8 mouse cellular contexts compared by ENCODE assay signal in genomic region chr15:85710179-85710578, GRCm38 (mm10). TPM values are rescaled to one million over a fixed set of nuclear protein-coding genes. Genes with fewer than 3 reads are reported as not detected.
DNase-seq lines count a peak whose midpoint lies in the region; ATAC-seq and TF ChIP-seq lines count a peak whose summit lies in the region.

No protein-coding gene starts in this region.

- intact Hi-C loops in heart, postnatal 14 days (cut with DNase I), result loop anchor here (1.0 to 10.0 kb wide), 3 partner anchors 97 to 443 kb away; no protein-coding TSS in a partner anchor

- no peak overlapping the region for H3K27ac ChIP-seq in MEL (ENCODE audit: control insufficient read depth, low read depth, low read length)
- no peak overlapping the region for H3K27ac ChIP-seq in forebrain, embryonic 10.5 days
- H3K27ac ChIP-seq in lung, postnatal 0 days (ENCODE audit: low read length), result no peak overlapping the region

- no peaks in the 10 kb centered on the region for H3K9me3 ChIP-seq in MEL (replicated peaks; ENCODE audit: insufficient read depth, low read length)
- no peaks in the 10 kb centered on the region for H3K9me3 ChIP-seq in forebrain, embryonic 10.5 days
- no peaks in the 10 kb centered on the region for H3K9me3 ChIP-seq in lung, postnatal 0 days (ENCODE audit: low read length)

- no peaks in the 10 kb centered on the region for H3K4me1 ChIP-seq in MEL (ENCODE audit: control insufficient read depth in 1 of 2, insufficient read depth in 2 of 2, low read length in 2 of 2)
- H3K4me1 ChIP-seq in forebrain, embryonic 10.5 days, result 0 out of 2 replicates have a peak, but pooled peaks cover 2% of the 10 kb centered on the region
- H3K4me1 ChIP-seq in lung, postnatal 0 days (ENCODE audit: insufficient read depth, low read depth, low read length), result no peaks in the 10 kb centered on the region

- no peak overlapping the region for H3K4me3 ChIP-seq in MEL (ENCODE audit: control insufficient read depth in 1 of 2, insufficient read depth in 1 of 2, low read depth in 2 of 2, low read length in 2 of 2)
- no peak overlapping the region for H3K4me3 ChIP-seq in forebrain, embryonic 10.5 days
- H3K4me3 ChIP-seq in lung, postnatal 0 days (ENCODE audit: low read depth, low read length), result no peak overlapping the region

- DNase-seq in MEL (ENCODE audit: low read depth, low spot score), result peak; percentile 73
- DNase-seq in brain, embryonic 18.5 days (ENCODE audit: low read depth, low spot score), result peak; percentile 26
- DNase-seq in forebrain, embryonic 10.5 days (ENCODE audit: extremely low spot score, low spot score), result peak; percentile 68
- DNase-seq in heart, postnatal 14 days, result peak; percentile 87 to 90
- DNase-seq in kidney, postnatal 4 days, result peak; percentile 88 to 92
- DNase-seq in lung, postnatal 0 days (ENCODE audit: low spot score), result peak; percentile 85
- peak; percentile 82 for DNase-seq in retina, embryonic 14.5 days (ENCODE audit: low spot score)
- peak; percentile 81 for DNase-seq in thymus, postnatal 14 days

- peak; percentile 83 for TF ChIP-seq RAD21 in MEL (IDR thresholded peaks at IDR 0.05; ENCODE audit: low read depth, low read length)

- TF ChIP-seq EP300 in MEL (IDR thresholded peaks at IDR 0.05; ENCODE audit: low read depth in 1 of 2, low read length in 2 of 2), result no peak
- TF ChIP-seq EP300 in lung, postnatal 0 days (IDR thresholded peaks at IDR 0.05), result no peak

- H3K4me2 ChIP-seq in lung, postnatal 0 days (replicated peaks; ENCODE audit: low read depth, low read length), result no peak overlapping the region

- TF ChIP-seq POLR2A in MEL (IDR thresholded peaks at IDR 0.05; ENCODE audit: control insufficient read depth in 1 of 2, insufficient read depth in 1 of 2, low read depth in 1 of 2, low read length in 2 of 2, poor library complexity in 1 of 2), result no peak

- ATAC-seq in lung, postnatal 0 days, result peak; percentile 54

- H3K36me3 ChIP-seq in MEL (ENCODE audit: control insufficient read depth in 1 of 2, insufficient read depth in 2 of 2, low read length in 2 of 2), result no peaks in the 10 kb centered on the region
- no peaks in the 10 kb centered on the region for H3K36me3 ChIP-seq in forebrain, embryonic 10.5 days (replicated peaks)
- H3K36me3 ChIP-seq in lung, postnatal 0 days (ENCODE audit: insufficient read depth, low read length), result no peaks in the 10 kb centered on the region

- no peaks in the 10 kb centered on the region for H3K79me2 ChIP-seq in MEL (ENCODE audit: control insufficient read depth, insufficient read depth, low read length, poor library complexity)

- WGBS in forebrain, embryonic 10.5 days, result 2% methylated on average over 8 of the region's 8 CpGs
- WGBS in lung, postnatal 0 days, result 10% methylated on average over 2 of the region's 8 CpGs

- H3K27me3 ChIP-seq in MEL (ENCODE audit: control insufficient read depth in 1 of 2, insufficient read depth in 2 of 2, low read length in 2 of 2), result no peaks in the 10 kb centered on the region
- H3K27me3 ChIP-seq in forebrain, embryonic 10.5 days (ENCODE audit: poor library complexity, severe bottlenecking), result peaks cover 51% of the 10 kb centered on the region
- H3K27me3 ChIP-seq in lung, postnatal 0 days (replicated peaks; ENCODE audit: insufficient read depth, low read length), result no peaks in the 10 kb centered on the region

- H3K9ac ChIP-seq in MEL (ENCODE audit: control insufficient read depth, low read depth, low read length, poor library complexity, severe bottlenecking), result no peak overlapping the region
- no peak overlapping the region for H3K9ac ChIP-seq in lung, postnatal 0 days (replicated peaks; ENCODE audit: low read depth)

- TF ChIP-seq CTCF in MEL (IDR thresholded peaks at IDR 0.05 in 2 of 3, conservative IDR thresholded peaks at IDR 0.05 in 1 of 3; ENCODE audit: control insufficient read depth in 1 of 3, insufficient read depth in 1 of 3, low read depth in 2 of 3, low read length in 3 of 3, poor library complexity in 1 of 3, severe bottlenecking in 1 of 3), result peak; percentile 52 to 98 (median 86); a peak in 5 of 6 replicates
- peak; percentile 90 for TF ChIP-seq CTCF in lung, postnatal 0 days (IDR thresholded peaks at IDR 0.05)

TF ChIP-seq in MEL, 35 proteins besides CTCF, POLR2A, EP300 and RAD21:
- no peak for TF ChIP-seq CHD2 (IDR thresholded peaks at IDR 0.05; ENCODE audit: low read length)
- no peak for TF ChIP-seq MAFK (IDR thresholded peaks at IDR 0.05; ENCODE audit: borderline replicate concordance, low read depth, low read length)
- no peak for TF ChIP-seq E2F4 (IDR thresholded peaks at IDR 0.05; ENCODE audit: borderline replicate concordance, low read depth, low read length)
- peak; percentile 93 for TF ChIP-seq ZC3H11A (IDR thresholded peaks at IDR 0.05; ENCODE audit: low read depth, low read length)
- peak; percentile 91 for TF ChIP-seq SMC3 (IDR thresholded peaks at IDR 0.05; ENCODE audit: low read depth, low read length)
- no peak for TF ChIP-seq NRF1 (IDR thresholded peaks at IDR 0.05; ENCODE audit: insufficient read depth, low read depth, low read length, poor library complexity, severe bottlenecking)
- no peak for TF ChIP-seq MYC (IDR thresholded peaks at IDR 0.05; ENCODE audit: low read depth, low read length)
- peak; percentile 77; the same call in 1 of the 2 replicates for TF ChIP-seq MAZ (IDR thresholded peaks at IDR 0.05; ENCODE audit: low read depth, low read length)
- no peak for TF ChIP-seq ZKSCAN1 (IDR thresholded peaks at IDR 0.05; ENCODE audit: low read depth, low read length)

RNA-seq across cellular contexts. Expression of gene Ppara, which starts 24.6 kb away (rescaled TPM):
- 0.27 and 0.29 TPM in 2 replicates for total RNA-seq in MEL (2012; rRNA removed)
- polyA plus RNA-seq in MEL (2012; ENCODE audit: insufficient read depth in 1 of 2, insufficient read length in 2 of 2, low read depth in 1 of 2, low replicate concordance in 2 of 2, missing spikeins in 1 of 2), result under 1 TPM in 1 of 2 experiments, not detected in 1; 0.78 TPM
- polyA plus RNA-seq in forebrain, embryonic 10.5 days (2016; fragmentation: Nextera tagmentation; extraction: Ambion mirVana), result 0.11 and 0.20 TPM in 2 replicates
- 10 to 100 TPM; 50.7 to 60.1 TPM for total RNA-seq in heart, postnatal 14 days (2021)
- polyA plus RNA-seq in lung, postnatal 0 days (2015; fragmentation: Nextera tagmentation; extraction: Ambion mirVana), result 5.1 and 5.2 TPM in 2 replicates

Comparison
In these comparisons a context has a peak if more than half of its experiments do, and no peak if none do; other contexts are left out.
1. DNase-seq: peak in every context shown above with its lines; median percentile 90 in kidney, postnatal 4 days; 88 in heart, postnatal 14 days; 85 in lung, postnatal 0 days; 82 in retina, embryonic 14.5 days; 81 in thymus, postnatal 14 days; 73 in MEL; 68 in forebrain, embryonic 10.5 days; 26 in brain, embryonic 18.5 days.